Mouse (Mus musculus) cerebellum, adult 2 months (tissue): ENCODE measurements at regions not wholly inside any gene's neighbourhood (a gene's known extent, or its start where the extent isn't known, plus 50 kb on each side); places are given as distances from the start of the nearest gene placed in this dataset.

Source experiments
- CTCF ChIP-seq: fragments of 200-500 bp; IDR thresholded peaks from 2 replicates; pipeline ENCODE4 v1.5.1; 2011; ENCODE audit warnings: low read depth, mild to moderate bottlenecking, control low read depth, low read length, moderate library complexity, borderline replicate concordance; ENCODE audit not compliant: insufficient read depth
- POLR2A ChIP-seq: fragments of 200-500 bp; IDR thresholded peaks from 2 replicates; pipeline ENCODE4 v1.6.1; 2011; ENCODE audit warnings: low read length, control low read depth, borderline replicate concordance; ENCODE audit not compliant: insufficient read depth

DNA sequence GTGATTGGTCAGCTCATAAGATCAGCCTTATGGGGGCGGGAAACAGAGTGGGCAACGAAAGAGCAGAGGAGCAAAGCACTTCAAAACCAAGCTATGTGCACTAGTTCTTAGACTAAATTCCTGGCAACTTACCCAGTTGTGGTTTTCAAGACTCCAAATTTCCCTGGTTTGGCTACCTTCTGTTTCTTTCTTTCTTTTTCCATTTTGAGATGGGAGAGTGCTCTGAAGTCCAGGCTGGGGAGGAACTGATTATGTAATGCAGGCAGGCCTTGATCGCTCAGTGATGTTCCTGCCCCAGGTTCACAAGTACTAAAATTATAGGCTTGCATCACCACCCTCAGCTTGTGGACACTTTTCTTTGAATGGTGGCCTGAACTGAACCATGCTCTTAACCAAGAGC, 396.3 kb upstream of the Cited2 start:
- no peak for TF ChIP-seq CTCF
- no peak for TF ChIP-seq POLR2A
